25 mouse cellular contexts compared by ENCODE assay signal in the genomic region with DNA sequence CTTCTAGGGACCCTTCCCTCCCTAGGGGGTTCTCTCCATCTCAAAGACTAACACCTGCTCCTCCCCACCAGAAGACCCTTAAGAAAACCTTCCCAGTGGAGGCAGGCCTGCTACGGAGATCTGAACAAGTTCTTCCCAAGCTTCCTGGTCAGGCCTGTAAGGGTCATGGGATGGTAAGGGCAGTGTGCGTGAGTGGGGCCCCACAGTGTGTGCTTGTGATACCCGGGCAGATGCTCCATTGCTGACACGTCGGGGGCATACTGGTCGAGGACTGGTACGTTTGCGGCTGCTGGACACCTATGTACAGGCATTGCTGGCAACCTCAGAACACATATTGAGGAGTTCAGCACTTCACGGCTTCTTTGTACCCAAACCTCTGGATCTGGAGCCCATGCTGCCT. TPM values are rescaled to one million over a fixed set of nuclear protein-coding genes. Genes with fewer than 3 reads are reported as not detected.
DNase-seq lines count a peak whose midpoint lies in the region; ATAC-seq and TF ChIP-seq lines count a peak whose summit lies in the region.
"Had no signal": no experiment of that assay in that cellular context is flagged by ENCODE, and none has a peak within 500 bp of the region (broad histone marks: within the 10 kb centered on the region; RNA-seq: fewer than 3 reads in every experiment).

No protein-coding gene starts in this region.

- H3K9me3 ChIP-seq in forebrain, embryonic 11.5 days (ENCODE audit: control insufficient read depth, low read length) = no peaks in the 10 kb centered on the region
- no peaks in the 10 kb centered on the region for H3K9me3 ChIP-seq in forebrain, embryonic 12.5 days
- H3K9me3 ChIP-seq in lung, embryonic 14.5 days (ENCODE audit: low read depth, low read length) = no peaks in the 10 kb centered on the region
- H3K9me3 ChIP-seq in ES-E14 (ENCODE audit: control insufficient read depth, insufficient read depth, low read depth, low read length) = no peaks in the 10 kb centered on the region
- no peaks in the 10 kb centered on the region for H3K9me3 ChIP-seq in intestine, embryonic 16.5 days (ENCODE audit: control insufficient read depth, low read length)
- H3K9me3 ChIP-seq in kidney, embryonic 16.5 days (ENCODE audit: low read length) = no peaks in the 10 kb centered on the region
- H3K9me3 ChIP-seq: embryonic facial prominence, embryonic 15.5 days; heart, embryonic 15.5 days had no signal

- no peak overlapping the region for H3K4me3 ChIP-seq in forebrain, embryonic 11.5 days (ENCODE audit: low read depth, low read length)
- no peak overlapping the region for H3K4me3 ChIP-seq in forebrain, embryonic 12.5 days (replicated peaks)
- H3K4me3 ChIP-seq in lung, embryonic 14.5 days (ENCODE audit: low read depth, low read length) = no peak overlapping the region
- no peak overlapping the region for H3K4me3 ChIP-seq in ES-E14 (ENCODE audit: insufficient read depth in 1 of 2, low read depth in 1 of 2, low read length in 2 of 2, poor library complexity in 1 of 2, severe bottlenecking in 1 of 2)
- H3K4me3 ChIP-seq in intestine, embryonic 16.5 days (ENCODE audit: low read length) = peak overlapping the region; percentile 21
- H3K4me3 ChIP-seq in kidney, embryonic 16.5 days (ENCODE audit: low read length) = no peak overlapping the region
- H3K4me3 ChIP-seq: embryonic facial prominence, embryonic 15.5 days; heart, adult 2 months; heart, embryonic 15.5 days had no signal

- H3K27me3 ChIP-seq in forebrain, embryonic 11.5 days (ENCODE audit: control insufficient read depth, insufficient read depth, low read length) = no peaks in the 10 kb centered on the region
- H3K27me3 ChIP-seq in forebrain, embryonic 12.5 days = no peaks in the 10 kb centered on the region; the same call in 1 of the 2 replicates
- H3K27me3 ChIP-seq in lung, embryonic 14.5 days (ENCODE audit: insufficient read depth, low read length) = no peaks in the 10 kb centered on the region
- no peaks in the 10 kb centered on the region for H3K27me3 ChIP-seq in intestine, embryonic 16.5 days (replicated peaks; ENCODE audit: control insufficient read depth, insufficient read depth, low read length)
- H3K27me3 ChIP-seq in kidney, embryonic 16.5 days (ENCODE audit: insufficient read depth, low read length) = no peaks in the 10 kb centered on the region
- H3K27me3 ChIP-seq: embryonic facial prominence, embryonic 15.5 days; heart, embryonic 15.5 days had no signal

- H3K9ac ChIP-seq in forebrain, embryonic 11.5 days (ENCODE audit: low read length) = no peak overlapping the region
- H3K9ac ChIP-seq in forebrain, embryonic 12.5 days = no peak overlapping the region
- H3K9ac ChIP-seq in lung, embryonic 14.5 days = no peak overlapping the region
- peak overlapping the region; percentile 2; the same call in 1 of the 2 replicates for H3K9ac ChIP-seq in ES-E14 (ENCODE audit: insufficient read depth, low read depth, low read length, poor library complexity, severe bottlenecking)
- peak overlapping the region; percentile 38 for H3K9ac ChIP-seq in intestine, embryonic 16.5 days (ENCODE audit: low read depth, low read length)
- no peak overlapping the region for H3K9ac ChIP-seq in kidney, embryonic 16.5 days (replicated peaks; ENCODE audit: low read length)
- H3K9ac ChIP-seq: embryonic facial prominence, embryonic 15.5 days; heart, embryonic 15.5 days had no signal

- intact Hi-C loops in left cerebral cortex, postnatal 10 days (cut with DNase I) = no loop called here

- peak; percentile 42 for DNase-seq in forebrain, embryonic 11.5 days (ENCODE audit: low spot score)
- no peak for DNase-seq in lung, embryonic 14.5 days
- no peak for DNase-seq in lung, postnatal 10 days
- DNase-seq in ES-E14 (ENCODE audit: low read depth, low spot score) = no peak
- DNase-seq in left cerebral cortex, postnatal 10 days (ENCODE audit: extremely low spot score in 1 of 2, low spot score in 2 of 2) = no peak
- DNase-seq: cerebellum, adult 9-10 months; gastrocnemius, postnatal 10 days; heart, adult 2 months; lung, adult 2 months; midbrain, embryonic 14.5 days; right cerebral cortex, postnatal 14 days had no signal

- TF ChIP-seq CTCF in lung, embryonic 14.5 days (IDR thresholded peaks at IDR 0.05; ENCODE audit: low read depth) = no peak

- WGBS in forebrain, embryonic 11.5 days = 71% methylated on average over 9 of the region's 9 CpGs
- 76% methylated on average over 9 of the region's 9 CpGs for WGBS in forebrain, embryonic 12.5 days
- WGBS in lung, embryonic 14.5 days = 57% methylated on average over 9 of the region's 9 CpGs
- WGBS in intestine, embryonic 16.5 days = 64% methylated on average over 9 of the region's 9 CpGs
- 67% methylated on average over 9 of the region's 9 CpGs for WGBS in kidney, embryonic 16.5 days

- in situ Hi-C loops in ES-E14 (cut with MboI; ENCODE audit: low sequenced_read_pairs in 2 of 2, unreplicated experiment in 2 of 2) = no loop called here

- H3K36me3 ChIP-seq in forebrain, embryonic 11.5 days (ENCODE audit: control insufficient read depth, insufficient read depth, low read length) = peaks cover 9% of the 10 kb centered on the region; the same call in 1 of the 2 replicates
- H3K36me3 ChIP-seq in forebrain, embryonic 12.5 days (replicated peaks) = peaks cover 41% of the 10 kb centered on the region
- peaks cover 44% of the 10 kb centered on the region for H3K36me3 ChIP-seq in lung, embryonic 14.5 days (ENCODE audit: insufficient read depth)
- H3K36me3 ChIP-seq in ES-E14 (ENCODE audit: control insufficient read depth, insufficient read depth, low read length, poor library complexity, severe bottlenecking) = peaks cover 40% of the 10 kb centered on the region
- H3K36me3 ChIP-seq in intestine, embryonic 16.5 days (ENCODE audit: control insufficient read depth, insufficient read depth, low read length) = peaks cover 17% of the 10 kb centered on the region
- H3K36me3 ChIP-seq in kidney, embryonic 16.5 days (ENCODE audit: insufficient read depth, low read length) = peaks cover 29% of the 10 kb centered on the region

- H3K4me1 ChIP-seq in forebrain, embryonic 11.5 days (replicated peaks; ENCODE audit: control insufficient read depth, insufficient read depth, low read length) = peaks cover 10% of the 10 kb centered on the region
- peaks cover 31% of the 10 kb centered on the region for H3K4me1 ChIP-seq in forebrain, embryonic 12.5 days
- H3K4me1 ChIP-seq in lung, embryonic 14.5 days (ENCODE audit: insufficient read depth) = peaks cover 13% of the 10 kb centered on the region
- peaks cover 11 to 13% of the 10 kb centered on the region in 2 experiments for H3K4me1 ChIP-seq in ES-E14 (ENCODE audit: control insufficient read depth in 2 of 2, insufficient read depth in 2 of 2, low read length in 2 of 2, poor library complexity in 1 of 2)
- peaks cover 23% of the 10 kb centered on the region for H3K4me1 ChIP-seq in intestine, embryonic 16.5 days (ENCODE audit: control insufficient read depth, insufficient read depth, low read length)
- H3K4me1 ChIP-seq in kidney, embryonic 16.5 days (ENCODE audit: insufficient read depth, low read length) = peaks cover 23% of the 10 kb centered on the region

- no peak overlapping the region for H3K27ac ChIP-seq in forebrain, embryonic 11.5 days (ENCODE audit: low read depth, low read length)
- no peak overlapping the region for H3K27ac ChIP-seq in forebrain, embryonic 12.5 days
- peak overlapping the region; percentile 89 for H3K27ac ChIP-seq in lung, embryonic 14.5 days (ENCODE audit: low read depth)
- H3K27ac ChIP-seq in ES-E14 (ENCODE audit: insufficient read depth, low read depth, low read length, poor library complexity, severe bottlenecking) = peak overlapping the region; percentile 55; the same call in 1 of the 2 replicates
- H3K27ac ChIP-seq in intestine, embryonic 16.5 days (ENCODE audit: low read length) = peak overlapping the region; percentile 90
- no peak overlapping the region for H3K27ac ChIP-seq in kidney, embryonic 16.5 days (ENCODE audit: low read length)
- H3K27ac ChIP-seq: heart, adult 2 months; heart, embryonic 15.5 days; kidney, postnatal 0 days had no signal

- ATAC-seq in forebrain, embryonic 11.5 days (replicated peaks; ENCODE audit: low FRiP score) = no peak
- no peak for ATAC-seq in forebrain, embryonic 12.5 days (ENCODE audit: low FRiP score)
- no peak for ATAC-seq in lung, embryonic 14.5 days (ENCODE audit: insufficient read depth)
- no peak for ATAC-seq in intestine, embryonic 16.5 days
- no peak for ATAC-seq in kidney, embryonic 16.5 days (ENCODE audit: low FRiP score, low TSS enrichment)

- H3K4me2 ChIP-seq in forebrain, embryonic 11.5 days (ENCODE audit: low read depth, low read length, severe bottlenecking) = no peak overlapping the region
- no peak overlapping the region for H3K4me2 ChIP-seq in forebrain, embryonic 12.5 days
- H3K4me2 ChIP-seq in lung, embryonic 14.5 days = peak overlapping the region; percentile 5
- H3K4me2 ChIP-seq in intestine, embryonic 16.5 days (ENCODE audit: low read depth, low read length) = peak overlapping the region; percentile 21
- H3K4me2 ChIP-seq in kidney, embryonic 16.5 days (replicated peaks; ENCODE audit: low read depth, low read length) = no peak overlapping the region
- H3K4me2 ChIP-seq: heart, embryonic 15.5 days had no signal

RNA-seq across cellular contexts. Expression of a gene that starts 2.7 kb away (rescaled TPM):
- polyA plus RNA-seq in forebrain, embryonic 11.5 days (2014; fragmentation: Nextera tagmentation; extraction: Ambion mirVana) = 1.7 and 1.9 TPM in 2 replicates
- 1.6 and 2.6 TPM in 2 replicates for polyA plus RNA-seq in forebrain, embryonic 12.5 days (2016; fragmentation: Nextera tagmentation; extraction: Ambion mirVana)
- polyA plus RNA-seq in lung, embryonic 14.5 days (2014; fragmentation: Nextera tagmentation; extraction: Ambion mirVana) = 3.5 and 5.0 TPM in 2 replicates
- total RNA-seq in ES-E14 (2012; rRNA removed) = 2.9 and 7.5 TPM in 2 replicates
- 17.7 and 19.0 TPM in 2 replicates for polyA plus RNA-seq in intestine, embryonic 16.5 days (2015; fragmentation: Nextera tagmentation; extraction: Ambion mirVana)
- polyA plus RNA-seq in kidney, embryonic 16.5 days (2015; fragmentation: Nextera tagmentation; extraction: Ambion mirVana) = 1.9 and 2.7 TPM in 2 replicates
- 1 to 10 TPM; 2.7 to 5.1 TPM for total RNA-seq in left cerebral cortex, postnatal 10 days (2021)

RNA-seq across cellular contexts. Expression of a gene that starts 2.8 kb away (rescaled TPM):
- 54.9 and 55.4 TPM in 2 replicates for polyA plus RNA-seq in forebrain, embryonic 11.5 days (2014; fragmentation: Nextera tagmentation; extraction: Ambion mirVana)
- 49.1 and 50.2 TPM in 2 replicates for polyA plus RNA-seq in forebrain, embryonic 12.5 days (2016; fragmentation: Nextera tagmentation; extraction: Ambion mirVana)
- 53.9 and 54.4 TPM in 2 replicates for polyA plus RNA-seq in lung, embryonic 14.5 days (2014; fragmentation: Nextera tagmentation; extraction: Ambion mirVana)
- 61.8 and 63.4 TPM in 2 replicates for total RNA-seq in ES-E14 (2012; rRNA removed)
- polyA plus RNA-seq in intestine, embryonic 16.5 days (2015; fragmentation: Nextera tagmentation; extraction: Ambion mirVana) = 47.3 and 48.5 TPM in 2 replicates
- polyA plus RNA-seq in kidney, embryonic 16.5 days (2015; fragmentation: Nextera tagmentation; extraction: Ambion mirVana) = 44.4 and 45.3 TPM in 2 replicates
- total RNA-seq in left cerebral cortex, postnatal 10 days (2021) = 10 to 100 TPM; 21.5 TPM

RNA-seq across cellular contexts. Expression of a gene that starts 8.7 kb away (rescaled TPM):
- 111 and 127 TPM in 2 replicates for polyA plus RNA-seq in forebrain, embryonic 11.5 days (2014; fragmentation: Nextera tagmentation; extraction: Ambion mirVana)
- polyA plus RNA-seq in forebrain, embryonic 12.5 days (2016; fragmentation: Nextera tagmentation; extraction: Ambion mirVana) = 94.7 and 98.0 TPM in 2 replicates
- polyA plus RNA-seq in lung, embryonic 14.5 days (2014; fragmentation: Nextera tagmentation; extraction: Ambion mirVana) = 97.9 and 112 TPM in 2 replicates
- 108 and 119 TPM in 2 replicates for total RNA-seq in ES-E14 (2012; rRNA removed)
- polyA plus RNA-seq in intestine, embryonic 16.5 days (2015; fragmentation: Nextera tagmentation; extraction: Ambion mirVana) = 63.5 and 68.4 TPM in 2 replicates
- 92.1 and 107 TPM in 2 replicates for polyA plus RNA-seq in kidney, embryonic 16.5 days (2015; fragmentation: Nextera tagmentation; extraction: Ambion mirVana)
- total RNA-seq in left cerebral cortex, postnatal 10 days (2021) = 10 to 100 TPM; 30.9 to 37.9 TPM

RNA-seq across cellular contexts. Expression of a gene that starts 9.0 kb away (rescaled TPM):
- polyA plus RNA-seq in forebrain, embryonic 11.5 days (2014; fragmentation: Nextera tagmentation; extraction: Ambion mirVana) = 14.0 and 17.0 TPM in 2 replicates
- polyA plus RNA-seq in forebrain, embryonic 12.5 days (2016; fragmentation: Nextera tagmentation; extraction: Ambion mirVana) = 27.8 and 33.5 TPM in 2 replicates
- 0.83 and 1.3 TPM in 2 replicates for polyA plus RNA-seq in lung, embryonic 14.5 days (2014; fragmentation: Nextera tagmentation; extraction: Ambion mirVana)
- total RNA-seq in ES-E14 (2012; rRNA removed) = 4.1 and 13.1 TPM in 2 replicates
- 6.0 and 6.9 TPM in 2 replicates for polyA plus RNA-seq in intestine, embryonic 16.5 days (2015; fragmentation: Nextera tagmentation; extraction: Ambion mirVana)
- 2.3 and 2.9 TPM in 2 replicates for polyA plus RNA-seq in kidney, embryonic 16.5 days (2015; fragmentation: Nextera tagmentation; extraction: Ambion mirVana)
- 100 to 1,000 TPM; 248 to 254 TPM for total RNA-seq in left cerebral cortex, postnatal 10 days (2021)
- total RNA-seq: megakaryocyte, adult 5-6 weeks; neutrophil, adult 5-6 weeks had no signal

RNA-seq across cellular contexts. Expression of a gene that starts 19.1 kb away (rescaled TPM):
- polyA plus RNA-seq in forebrain, embryonic 11.5 days (2014; fragmentation: Nextera tagmentation; extraction: Ambion mirVana) = 0.36 and 0.81 TPM in 2 replicates
- polyA plus RNA-seq in forebrain, embryonic 12.5 days (2016; fragmentation: Nextera tagmentation; extraction: Ambion mirVana) = 0.29 TPM in 1 of 2 replicates, not detected in the other
- 0.46 and 0.71 TPM in 2 replicates for polyA plus RNA-seq in lung, embryonic 14.5 days (2014; fragmentation: Nextera tagmentation; extraction: Ambion mirVana)
- 0.71 and 0.95 TPM in 2 replicates for total RNA-seq in ES-E14 (2012; rRNA removed)
- 0.15 TPM in 1 of 2 replicates, not detected in the other for polyA plus RNA-seq in intestine, embryonic 16.5 days (2015; fragmentation: Nextera tagmentation; extraction: Ambion mirVana)
- 0.26 TPM in 1 of 2 replicates, not detected in the other for polyA plus RNA-seq in kidney, embryonic 16.5 days (2015; fragmentation: Nextera tagmentation; extraction: Ambion mirVana)
- total RNA-seq in left cerebral cortex, postnatal 10 days (2021) = under 1 TPM in 1 of 2 experiments, not detected in 1; 0.69 TPM
- total RNA-seq: adrenal gland, postnatal 4 days; gastrocnemius, postnatal 10 days; heart, adult 2 months; layer of hippocampus, postnatal 25 days; left cerebral cortex, postnatal 25 days; liver, adult 2 months; megakaryocyte, adult 5-6 weeks; neutrophil, adult 5-6 weeks had no signal
- polyA plus RNA-seq: heart, embryonic 15.5 days; hindbrain, embryonic 11.5 days; kidney, postnatal 0 days; liver, adult 2 months; stomach, embryonic 14.5 days had no signal

Comparison
In these comparisons a context has a peak if more than half of its experiments do, and no peak if none do; other contexts are left out.
1. H3K27ac ChIP-seq: peak in lung, embryonic 14.5 days (single experiment), ES-E14 (single experiment) and intestine, embryonic 16.5 days (single experiment); none in forebrain, embryonic 11.5 days (single experiment), forebrain, embryonic 12.5 days (single experiment) and kidney, embryonic 16.5 days (single experiment).
2. H3K4me2 ChIP-seq: peak in lung, embryonic 14.5 days (single experiment) and intestine, embryonic 16.5 days (single experiment); none in forebrain, embryonic 11.5 days (single experiment), forebrain, embryonic 12.5 days (single experiment) and kidney, embryonic 16.5 days (single experiment).
3. H3K9ac ChIP-seq: peak in ES-E14 (single experiment) and intestine, embryonic 16.5 days (single experiment); none in forebrain, embryonic 11.5 days (single experiment), forebrain, embryonic 12.5 days (single experiment), lung, embryonic 14.5 days (single experiment) and kidney, embryonic 16.5 days (single experiment).